Mouse (Mus musculus) limb, embryonic 14.5 days (tissue): ENCODE results near the gene Olfr159. TPM values are rescaled to one million over a fixed set of nuclear protein-coding genes. Genes with fewer than 3 reads are reported as not detected.

ENCODE experiments used
- ATAC-seq: fragments of 200-750 bp; cut with Nextera tagmentation; 2 replicates; pipeline ENCODE4 v1.8.0; 2017; ENCODE audit warnings: low read depth, moderate number of reproducible peaks, moderate TSS enrichment; ENCODE audit not compliant: low FRiP score
- DNase-seq: peaks from one replicate; pipeline ENCODE4 v3.0.0-alpha.2; 2015; ENCODE audit warnings: low spot score
- H3K27ac ChIP-seq: fragments of 300-500 bp; sonication (generic); replicated peaks from 2 replicates; pipeline ENCODE4 v1.5.1; 2014; ENCODE audit warnings: low read depth, mild to moderate bottlenecking, low read length, moderate library complexity, mixed read lengths
- H3K27me3 ChIP-seq: fragments of 300-500 bp; sonication (generic); 2 replicates; pipeline ENCODE4 v1.6.1; 2014; ENCODE audit warnings: low read length, mixed read lengths; ENCODE audit not compliant: control insufficient read depth, insufficient read depth
- H3K36me3 ChIP-seq: fragments of 300-500 bp; sonication (generic); 2 replicates; pipeline ENCODE4 v1.6.1; 2014; ENCODE audit warnings: mild to moderate bottlenecking, low read length, moderate library complexity, mixed read lengths; ENCODE audit not compliant: control insufficient read depth, insufficient read depth
- H3K4me1 ChIP-seq: fragments of 300-500 bp; sonication (generic); 2 replicates; pipeline ENCODE4 v1.6.1; 2014; ENCODE audit warnings: antibody characterized with exemption, low read length, mixed read lengths; ENCODE audit not compliant: control insufficient read depth, insufficient read depth
- H3K4me2 ChIP-seq: fragments of 300-500 bp; sonication (generic); replicated peaks from 2 replicates; pipeline ENCODE4 v1.6.1; 2014; ENCODE audit warnings: low read depth, mild to moderate bottlenecking, low read length, moderate library complexity; ENCODE audit not compliant: severe bottlenecking
- H3K4me3 ChIP-seq: fragments of 300-500 bp; sonication (generic); replicated peaks from 2 replicates; pipeline ENCODE4 v1.5.1; 2014; ENCODE audit warnings: low read length
- H3K9ac ChIP-seq: fragments of 300-500 bp; sonication (generic); 2 replicates; pipeline ENCODE4 v1.6.1; 2014; ENCODE audit warnings: mild to moderate bottlenecking, low read depth, low read length, moderate library complexity; ENCODE audit not compliant: severe bottlenecking
- H3K9me3 ChIP-seq: fragments of 300-500 bp; sonication (generic); 2 replicates; pipeline ENCODE4 v1.6.1; 2016; ENCODE audit warnings: low read length; ENCODE audit not compliant: control insufficient read depth
- POLR2A ChIP-seq: fragments of 200-500 bp; IDR thresholded peaks from 2 replicates; pipeline ENCODE4 v1.8.0; 2012; ENCODE audit warnings: inconsistent platforms, mild to moderate bottlenecking, moderate library complexity, borderline replicate concordance; ENCODE audit not compliant: insufficient read depth, insufficient read length; ENCODE audit errors: extremely low read depth
- WGBS: fragments of 180-500 bp; shearing (Covaris S2); extraction: QIAGEN DNeasy Blood & Tissue Kit; methylation state at CpG from one replicate; pipeline ENCODE4 v1.1.7; 2014; 5-methylcytosine and 5-hydroxymethylcytosine counted together
- polyA plus RNA-seq, 2 experiments: library from polyadenylated mRNA; depleted of rRNA in 1 of 2; stranded (reverse) in 1 of 2; unstranded in 1 of 2; fragments of >200 nt; fragmentation: Nextera tagmentation in 1 of 2; extraction: Ambion mirVana in 1 of 2; gene quantifications; 2 replicates each; pipeline versions ENCODE4 v1.2.1 to v1.2.3; 2012 to 2014

The Olfr159 gene
- polyA plus RNA-seq, 2 experiments: not detected

GRCm38 (mm10) chr4:43726995-43727394 lies 43.8 kb downstream of the Olfr159 start, which contains the start of gene Hrct1:
Gene Hrct1 (plus strand): TSS chr4:43727188.
- Histone ChIP-seq H3K9me3 (no peaks in the 10 kb centered on the region), H3K27me3 (no peaks in the 10 kb centered on the region), H3K4me2 (no peak within 1 kb of the TSS), H3K27ac (peak within 1 kb of the TSS; percentile 39; the same call in 1 of the 2 replicates), H3K4me3 (no peak within 1 kb of the TSS), H3K36me3 (no peaks in the 10 kb centered on the region), H3K9ac (no peak within 1 kb of the TSS), H3K4me1 (peaks cover 18% of the 10 kb centered on the region)
- ATAC-seq: peak; percentile 63
- TF ChIP-seq POLR2A: no peak
- WGBS: 25% methylated on average over 3 of the region's 3 CpGs
- peak; percentile 76 for DNase-seq

GRCm38 (mm10) chr4:43726228-43726993 lies 44.4 kb downstream of the Olfr159 start:
- 60% methylated on average over 12 of the region's 12 CpGs for WGBS
- ATAC-seq (no peak), DNase-seq (no peak)
- TF ChIP-seq POLR2A: no peak
- Histone ChIP-seq H3K4me2 (no peak overlapping the region), H3K9me3 (no peaks in the 10 kb centered on the region), H3K4me1 (peaks cover 16% of the 10 kb centered on the region; the same call in 1 of the 2 replicates), H3K9ac (no peak overlapping the region), H3K4me3 (no peak overlapping the region), H3K36me3 (no peaks in the 10 kb centered on the region), H3K27ac (no peak overlapping the region), H3K27me3 (no peaks in the 10 kb centered on the region)

- no peak overlapping the region for H3K4me2 ChIP-seq
- H3K4me3 ChIP-seq: no peak overlapping the region
- H3K27ac ChIP-seq: no peak overlapping the region
- peak; percentile 66 for DNase-seq
- TF ChIP-seq POLR2A: no peak
- H3K36me3 ChIP-seq: no peaks in the 10 kb centered on the region
- H3K9me3 ChIP-seq: no peaks in the 10 kb centered on the region
- no peak for ATAC-seq
- H3K27me3 ChIP-seq: no peaks in the 10 kb centered on the region
- no peak overlapping the region for H3K9ac ChIP-seq
- 0 out of 2 replicates have a peak, but pooled peaks cover 6% of the 10 kb centered on the region for H3K4me1 ChIP-seq
- WGBS: 38% methylated on average over 1 of the region's 1 CpGs
Measured at GRCm38 (mm10) chr4:43724764-43725163, 46.0 kb downstream of the Olfr159 start.

GRCm38 (mm10) chr4:43722191-43722590 lies 48.6 kb downstream of the Olfr159 start:
- TF ChIP-seq POLR2A: no peak
- 87% methylated on average over 4 of the region's 4 CpGs for WGBS
- no peak overlapping the region for H3K9ac ChIP-seq
- ATAC-seq: no peak
- H3K27ac ChIP-seq: no peak overlapping the region
- H3K36me3 ChIP-seq: no peaks in the 10 kb centered on the region
- H3K4me2 ChIP-seq: no peak overlapping the region
- no peaks in the 10 kb centered on the region for H3K27me3 ChIP-seq
- 0 out of 2 replicates have a peak, but pooled peaks cover 2% of the 10 kb centered on the region for H3K4me1 ChIP-seq
- no peaks in the 10 kb centered on the region for H3K9me3 ChIP-seq
- DNase-seq: no peak
- H3K4me3 ChIP-seq: no peak overlapping the region

- H3K9me3 ChIP-seq: no peaks in the 10 kb centered on the region
- TF ChIP-seq POLR2A: no peak
- no peak overlapping the region for H3K4me3 ChIP-seq
- H3K36me3 ChIP-seq: no peaks in the 10 kb centered on the region
- no peak overlapping the region for H3K4me2 ChIP-seq
- H3K27me3 ChIP-seq: no peaks in the 10 kb centered on the region
- no peaks in the 10 kb centered on the region for H3K4me1 ChIP-seq
- peak; percentile 27; the same call in 1 of the 2 replicates for ATAC-seq
- DNase-seq: no peak
- no peak overlapping the region for H3K9ac ChIP-seq
- 51% methylated on average over 12 of the region's 16 CpGs for WGBS
- 0 out of 2 replicates have a peak overlapping the region, but pooled peaks have one; percentile 48 for H3K27ac ChIP-seq
Measured at GRCm38 (mm10) chr4:43720491-43721228, 50.1 kb downstream of the Olfr159 start.

Other genes with a start within 250 kb of the Olfr159 start
- 206 and 361 TPM in 2 replicates for gene Tpm2, start 247.2 kb downstream of the Olfr159 start, polyA plus RNA-seq (2012; rRNA removed)
- 382 and 495 TPM in 2 replicates for gene Tpm2, start 247.2 kb downstream of the Olfr159 start, polyA plus RNA-seq (2014; fragmentation: Nextera tagmentation; extraction: Ambion mirVana)
- gene Creb3, start 208.7 kb downstream of the Olfr159 start, polyA plus RNA-seq (2012; rRNA removed): 51.7 and 58.0 TPM in 2 replicates
- gene Creb3, start 208.7 kb downstream of the Olfr159 start, polyA plus RNA-seq (2014; fragmentation: Nextera tagmentation; extraction: Ambion mirVana): 71.4 and 78.5 TPM in 2 replicates
- gene Tln1, start 208.3 kb downstream of the Olfr159 start, polyA plus RNA-seq (2012; rRNA removed): 69.4 and 75.5 TPM in 2 replicates
- gene Tln1, start 208.3 kb downstream of the Olfr159 start, polyA plus RNA-seq (2014; fragmentation: Nextera tagmentation; extraction: Ambion mirVana): 62.4 and 63.3 TPM in 2 replicates
- 81.9 and 101 TPM in 2 replicates for gene Rgp1, start 192.3 kb downstream of the Olfr159 start, polyA plus RNA-seq (2012; rRNA removed)
- gene Rgp1, start 192.3 kb downstream of the Olfr159 start, polyA plus RNA-seq (2014; fragmentation: Nextera tagmentation; extraction: Ambion mirVana): 33.3 and 35.3 TPM in 2 replicates
- gene Gba2, start 192.1 kb downstream of the Olfr159 start, polyA plus RNA-seq (2012; rRNA removed): 39.8 and 50.1 TPM in 2 replicates
- 18.4 and 19.9 TPM in 2 replicates for gene Gba2, start 192.1 kb downstream of the Olfr159 start, polyA plus RNA-seq (2014; fragmentation: Nextera tagmentation; extraction: Ambion mirVana)
- gene Msmp, start 186.5 kb downstream of the Olfr159 start, polyA plus RNA-seq (2012; rRNA removed): 0.24 and 0.88 TPM in 2 replicates
- 2.8 and 3.0 TPM in 2 replicates for gene Msmp, start 186.5 kb downstream of the Olfr159 start, polyA plus RNA-seq (2014; fragmentation: Nextera tagmentation; extraction: Ambion mirVana)
- 121 and 124 TPM in 2 replicates for gene Npr2, start 139.1 kb downstream of the Olfr159 start, polyA plus RNA-seq (2012; rRNA removed)
- gene Npr2, start 139.1 kb downstream of the Olfr159 start, polyA plus RNA-seq (2014; fragmentation: Nextera tagmentation; extraction: Ambion mirVana): 33.3 and 34.3 TPM in 2 replicates
- gene Spag8, start 117.4 kb downstream of the Olfr159 start, polyA plus RNA-seq (2012; rRNA removed): 1.8 and 2.5 TPM in 2 replicates
- 0.58 and 0.61 TPM in 2 replicates for gene Spag8, start 117.4 kb downstream of the Olfr159 start, polyA plus RNA-seq (2014; fragmentation: Nextera tagmentation; extraction: Ambion mirVana)
- 58.3 and 63.2 TPM in 2 replicates for gene Hint2, start 114.5 kb downstream of the Olfr159 start, polyA plus RNA-seq (2012; rRNA removed)
- gene Hint2, start 114.5 kb downstream of the Olfr159 start, polyA plus RNA-seq (2014; fragmentation: Nextera tagmentation; extraction: Ambion mirVana): 73.8 and 87.6 TPM in 2 replicates
- gene Tmem8b, start 102.0 kb downstream of the Olfr159 start, polyA plus RNA-seq (2012; rRNA removed): 16.0 and 26.7 TPM in 2 replicates
- gene Tmem8b, start 102.0 kb downstream of the Olfr159 start, polyA plus RNA-seq (2014; fragmentation: Nextera tagmentation; extraction: Ambion mirVana): 3.8 and 5.2 TPM in 2 replicates
- gene Fam221b, start 101.9 kb downstream of the Olfr159 start, polyA plus RNA-seq (2012; rRNA removed): 0.40 and 0.63 TPM in 2 replicates
- 4.0 and 4.3 TPM in 2 replicates for gene Fam221b, start 101.9 kb downstream of the Olfr159 start, polyA plus RNA-seq (2014; fragmentation: Nextera tagmentation; extraction: Ambion mirVana)
- not detected in 2 replicates for gene Olfr70, start 70.2 kb downstream of the Olfr159 start, polyA plus RNA-seq (2012; rRNA removed)
- not detected in 2 replicates for gene Olfr70, start 70.2 kb downstream of the Olfr159 start, polyA plus RNA-seq (2014; fragmentation: Nextera tagmentation; extraction: Ambion mirVana)
- gene Olfr71, start 60.8 kb downstream of the Olfr159 start, polyA plus RNA-seq (2012; rRNA removed): not detected in 2 replicates
- gene Olfr71, start 60.8 kb downstream of the Olfr159 start, polyA plus RNA-seq (2014; fragmentation: Nextera tagmentation; extraction: Ambion mirVana): not detected in 2 replicates
- gene Hrct1, start 43.8 kb downstream of the Olfr159 start, polyA plus RNA-seq (2012; rRNA removed): 3.2 and 3.9 TPM in 2 replicates
- gene Hrct1, start 43.8 kb downstream of the Olfr159 start, polyA plus RNA-seq (2014; fragmentation: Nextera tagmentation; extraction: Ambion mirVana): 2.1 and 2.2 TPM in 2 replicates
- 1.0 and 1.3 TPM in 2 replicates for gene Spaar, start 41.0 kb downstream of the Olfr159 start, polyA plus RNA-seq (2012; rRNA removed)
- gene Spaar, start 41.0 kb downstream of the Olfr159 start, polyA plus RNA-seq (2014; fragmentation: Nextera tagmentation; extraction: Ambion mirVana): 0.08 and 0.10 TPM in 2 replicates
- gene Olfr156, start 52.9 kb upstream of the Olfr159 start, polyA plus RNA-seq (2012; rRNA removed): 0.20 and 0.34 TPM in 2 replicates
- gene Olfr156, start 52.9 kb upstream of the Olfr159 start, polyA plus RNA-seq (2014; fragmentation: Nextera tagmentation; extraction: Ambion mirVana): not detected in 2 replicates
- 0.03 and 0.04 TPM in 2 replicates for gene Olfr157, start 69.2 kb upstream of the Olfr159 start, polyA plus RNA-seq (2012; rRNA removed)
- gene Olfr157, start 69.2 kb upstream of the Olfr159 start, polyA plus RNA-seq (2014; fragmentation: Nextera tagmentation; extraction: Ambion mirVana): not detected in 2 replicates
- not detected in 2 replicates for gene Olfr155, start 80.6 kb upstream of the Olfr159 start, polyA plus RNA-seq (2012; rRNA removed)
- gene Olfr155, start 80.6 kb upstream of the Olfr159 start, polyA plus RNA-seq (2014; fragmentation: Nextera tagmentation; extraction: Ambion mirVana): not detected in 2 replicates
- gene Reck, start 104.5 kb upstream of the Olfr159 start, polyA plus RNA-seq (2012; rRNA removed): 66.2 and 72.1 TPM in 2 replicates
- gene Reck, start 104.5 kb upstream of the Olfr159 start, polyA plus RNA-seq (2014; fragmentation: Nextera tagmentation; extraction: Ambion mirVana): 49.0 and 50.0 TPM in 2 replicates
- 67.0 and 71.9 TPM in 2 replicates for gene Glipr2, start 186.4 kb upstream of the Olfr159 start, polyA plus RNA-seq (2012; rRNA removed)
- gene Glipr2, start 186.4 kb upstream of the Olfr159 start, polyA plus RNA-seq (2014; fragmentation: Nextera tagmentation; extraction: Ambion mirVana): 108 and 121 TPM in 2 replicates
- gene Ccin, start 212.5 kb upstream of the Olfr159 start, polyA plus RNA-seq (2012; rRNA removed): 0.36 and 0.44 TPM in 2 replicates
- gene Ccin, start 212.5 kb upstream of the Olfr159 start, polyA plus RNA-seq (2014; fragmentation: Nextera tagmentation; extraction: Ambion mirVana): 0.10 TPM in 1 of 2 replicates, not detected in the other
- gene Clta, start 233.4 kb upstream of the Olfr159 start, polyA plus RNA-seq (2012; rRNA removed): 278 and 361 TPM in 2 replicates
- 252 and 264 TPM in 2 replicates for gene Clta, start 233.4 kb upstream of the Olfr159 start, polyA plus RNA-seq (2014; fragmentation: Nextera tagmentation; extraction: Ambion mirVana)